Mouse (Mus musculus) heart, postnatal 36 days (tissue): ENCODE measurements at regions not wholly inside any gene's neighbourhood (a gene's known extent, or its start where the extent isn't known, plus 50 kb on each side); places are given as distances from the start of the nearest gene placed in this dataset.

Experiments
- DNase-seq, 2 experiments: peaks; one replicate each; pipeline ENCODE4 v3.0.0; 2021 to 2022
- intact Hi-C: fragments of 180-260 bp; cut with DNase I; formaldehyde crosslinking; loops from one replicate; pipeline ENCODE4 v1.15.1; 2025

DNA sequence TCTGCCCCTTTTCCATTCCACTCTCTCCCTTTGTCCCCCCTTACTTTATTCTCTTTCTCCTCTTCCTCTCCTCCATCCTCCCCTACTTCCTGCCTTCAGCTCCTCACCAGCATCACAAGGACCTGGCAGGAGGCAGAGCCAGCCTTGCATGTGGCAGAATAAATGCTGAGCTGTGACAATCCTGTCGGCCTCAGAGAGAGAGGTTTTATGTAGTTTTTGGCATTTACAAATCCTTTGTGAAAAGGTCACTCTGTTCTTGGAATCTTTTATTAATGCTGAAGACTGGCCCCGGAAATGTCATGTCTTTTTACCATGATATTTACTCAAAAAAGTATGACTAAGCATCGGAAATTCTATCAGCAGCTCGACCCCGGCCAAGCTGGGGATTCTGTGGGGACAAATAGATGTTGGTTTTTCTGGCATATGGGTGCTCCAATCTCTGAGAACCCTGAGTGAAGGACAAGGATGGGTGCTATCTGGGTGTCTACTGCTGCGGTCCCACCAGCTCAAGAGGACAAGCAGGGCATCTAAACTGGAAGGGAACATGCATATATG is 178.8 kb upstream of the Nlrp1b start:
- DNase-seq = no peak
- intact Hi-C loops = no loop called here

DNA sequence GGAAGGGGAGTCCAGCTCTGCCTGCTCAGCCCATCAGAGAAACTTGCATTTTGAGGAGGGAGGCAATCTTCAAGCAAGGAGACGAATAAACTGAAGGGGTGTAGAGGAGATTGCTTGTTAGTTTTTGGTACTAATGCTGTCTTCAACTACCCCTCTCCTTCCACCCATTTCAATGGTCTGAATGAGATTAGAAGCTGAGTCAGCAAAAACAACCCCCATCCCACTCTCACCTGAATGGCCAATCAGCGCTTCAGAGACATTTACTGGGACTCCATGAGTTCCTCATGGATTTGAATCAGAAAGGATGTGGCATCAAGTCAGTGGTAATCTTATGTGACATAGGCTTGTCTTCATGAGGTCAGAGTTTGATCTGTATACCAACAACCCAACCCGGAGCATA is 180.0 kb upstream of the Nlrp1b start:
- intact Hi-C loops = no loop called here
- no peak for DNase-seq

DNA sequence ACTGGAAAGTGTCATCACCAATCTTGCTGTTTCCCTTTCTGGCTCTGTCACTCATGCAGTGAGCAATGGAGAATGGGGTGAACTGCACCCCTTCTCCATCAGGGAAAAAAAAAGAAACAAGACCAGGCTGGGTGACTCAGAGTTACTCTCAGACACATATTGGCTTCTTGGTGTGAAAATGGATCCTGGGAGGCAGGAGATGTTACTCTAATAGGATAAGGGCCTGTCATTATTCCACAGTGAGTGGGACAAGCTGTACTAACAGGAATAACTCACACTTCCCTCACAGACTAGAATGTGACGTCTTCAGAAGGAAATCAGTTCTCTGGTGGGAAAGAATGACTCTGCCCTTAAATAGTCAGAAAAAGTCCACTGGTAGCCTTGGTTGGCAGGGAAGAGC is 181.4 kb upstream of the Nlrp1b start:
- DNase-seq = no peak
- intact Hi-C loops = no loop called here

DNA sequence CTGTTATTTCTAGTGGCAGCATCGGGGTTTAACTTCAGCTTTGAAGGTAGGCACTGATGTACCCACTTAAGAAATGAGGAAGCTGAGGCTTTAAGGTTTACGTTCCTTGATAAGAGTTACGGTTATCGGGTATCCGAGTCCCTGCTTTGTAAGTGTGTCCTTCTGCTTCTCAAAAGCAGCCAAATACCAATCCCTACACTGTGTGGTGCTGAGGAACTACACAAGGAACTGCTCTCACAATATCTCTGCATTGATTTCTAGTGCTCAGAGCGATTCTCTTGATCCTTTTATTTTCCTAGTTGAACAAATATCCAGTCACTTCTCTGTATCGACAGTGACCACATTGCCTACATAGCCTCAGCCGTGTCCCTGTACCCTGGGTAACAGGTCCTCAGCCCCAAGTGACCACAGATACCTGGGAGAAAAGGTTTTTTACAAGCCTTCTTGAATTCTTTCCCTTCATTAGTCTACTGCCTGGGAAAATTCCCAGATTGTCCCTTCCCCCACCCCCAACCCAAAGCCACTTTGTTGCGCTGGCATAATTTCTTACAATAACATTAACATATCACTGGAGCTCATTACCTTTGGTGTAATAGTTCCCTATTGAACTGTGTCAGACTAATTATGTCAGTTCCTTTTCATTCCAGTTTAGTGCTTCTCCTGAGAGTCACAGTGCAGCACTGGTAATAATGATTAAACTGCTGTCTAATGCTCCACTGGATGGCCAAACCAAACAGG is 184.0 kb upstream of the Nlrp1b start:
- DNase-seq = no peak
- intact Hi-C loops = no loop called here

DNA sequence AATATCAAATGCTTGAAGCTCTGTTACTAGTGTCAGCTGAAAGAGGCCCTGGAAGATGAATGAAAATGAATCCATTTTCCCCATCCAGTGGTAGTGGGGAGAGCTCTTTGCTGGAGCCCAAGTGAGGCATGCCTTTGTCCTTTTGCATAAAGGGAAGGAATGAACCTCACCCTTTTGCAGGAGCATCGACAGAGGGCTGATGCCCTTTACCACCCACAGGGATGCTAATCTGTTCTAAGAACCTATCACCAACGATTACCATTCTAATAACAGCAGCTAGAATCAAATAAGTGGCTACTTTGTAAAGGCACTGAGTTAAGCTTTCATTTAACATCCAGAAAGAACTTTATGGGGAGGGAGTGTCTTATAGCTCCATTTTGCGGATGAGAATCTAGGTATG is 184.9 kb upstream of the Nlrp1b start:
- intact Hi-C loops = no loop called here

DNA sequence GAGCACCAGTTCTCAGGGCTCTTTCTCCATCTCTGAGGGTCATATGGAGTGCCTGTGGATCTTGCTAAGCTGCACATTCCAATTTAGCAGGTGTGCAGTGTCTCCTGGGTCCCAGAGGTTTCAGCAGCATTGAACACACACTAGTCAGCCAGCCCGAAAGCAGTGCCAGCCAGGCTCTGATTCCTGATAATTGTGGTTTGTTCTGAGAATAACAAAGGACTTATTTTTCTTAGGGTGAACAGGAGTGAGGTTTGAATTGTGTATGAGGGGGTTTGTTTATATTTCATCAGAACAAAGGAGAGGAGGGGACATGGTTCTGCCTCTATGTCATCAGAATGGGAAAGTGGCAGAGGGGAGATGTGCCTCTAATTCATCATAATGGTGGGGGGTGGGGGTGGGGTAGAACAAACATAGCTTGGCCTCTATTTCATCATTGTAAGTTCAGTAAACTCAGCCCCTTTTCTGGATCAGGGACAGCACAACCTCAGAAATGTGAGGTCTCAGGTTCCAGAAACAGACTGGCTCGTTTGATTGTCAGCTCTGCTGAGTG is 191.8 kb upstream of the Nlrp1b start:
- intact Hi-C loops = no loop called here
- DNase-seq = no peak

More for the DNA sequence above, 184.9 kb upstream of the Nlrp1b start:
- no peak for DNase-seq

DNA sequence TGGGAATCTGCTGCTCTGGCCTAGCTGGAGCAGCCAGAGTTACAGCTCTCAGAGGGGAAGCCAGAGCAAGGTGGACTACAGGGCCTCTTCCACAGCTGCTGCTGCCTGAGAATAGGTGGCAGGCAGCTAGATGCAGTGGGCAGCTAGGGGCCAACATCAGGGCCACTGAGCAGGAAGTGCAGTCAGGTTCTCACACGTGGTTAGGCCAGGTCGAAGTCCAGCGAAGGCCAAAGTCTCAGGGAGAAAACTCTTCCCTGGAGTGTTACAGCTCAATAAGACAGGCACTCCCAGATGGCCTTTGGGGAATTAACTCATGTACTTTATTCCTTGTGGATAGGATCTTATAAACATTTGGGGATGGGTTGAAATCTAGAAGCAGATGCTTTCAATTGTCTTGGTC is 192.7 kb upstream of the Nlrp1b start:
- DNase-seq = no peak
- intact Hi-C loops = no loop called here

DNA sequence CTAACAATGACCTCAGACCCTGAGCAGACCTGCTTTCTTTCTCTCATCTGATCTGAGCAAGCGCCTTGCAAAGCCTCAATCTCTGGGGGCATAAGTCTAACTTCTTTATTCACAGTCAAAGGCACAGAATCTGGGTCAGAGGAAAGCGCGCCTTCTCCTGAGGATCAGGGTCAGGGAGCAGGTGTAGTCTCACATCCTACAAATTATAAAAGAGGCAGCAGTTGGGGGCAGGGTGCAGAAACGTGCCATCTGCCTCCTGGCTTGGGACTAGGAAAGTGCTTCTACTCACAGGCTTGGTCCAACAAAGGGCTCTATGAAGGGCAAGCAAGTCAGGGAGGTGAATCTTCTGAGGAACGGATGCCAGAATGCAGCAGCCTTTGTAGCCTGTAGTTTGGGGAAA is 194.3 kb upstream of the Nlrp1b start:
- DNase-seq = no peak
- intact Hi-C loops = no loop called here

DNA sequence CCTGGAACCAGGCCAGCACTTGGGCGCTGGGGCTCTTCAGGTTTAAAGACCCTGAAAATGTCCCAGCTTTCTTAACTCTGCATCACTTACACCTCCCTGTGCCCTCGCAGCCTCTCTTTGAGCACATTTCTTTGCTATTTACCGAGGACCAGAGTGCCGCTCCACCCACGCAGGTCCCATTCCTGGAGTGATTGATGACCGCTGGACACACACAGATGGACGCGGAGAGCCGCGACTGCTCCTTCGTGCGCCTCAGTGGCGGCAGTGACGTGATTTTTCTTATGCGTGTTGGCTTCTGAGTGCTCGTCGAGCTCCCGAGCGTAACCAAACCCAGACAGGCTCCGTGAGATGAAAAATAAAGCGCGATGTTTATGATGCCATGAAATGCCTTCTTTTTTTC is 199.2 kb upstream of the Nlrp1b start:
- intact Hi-C loops = no loop called here
- no peak for DNase-seq

DNA sequence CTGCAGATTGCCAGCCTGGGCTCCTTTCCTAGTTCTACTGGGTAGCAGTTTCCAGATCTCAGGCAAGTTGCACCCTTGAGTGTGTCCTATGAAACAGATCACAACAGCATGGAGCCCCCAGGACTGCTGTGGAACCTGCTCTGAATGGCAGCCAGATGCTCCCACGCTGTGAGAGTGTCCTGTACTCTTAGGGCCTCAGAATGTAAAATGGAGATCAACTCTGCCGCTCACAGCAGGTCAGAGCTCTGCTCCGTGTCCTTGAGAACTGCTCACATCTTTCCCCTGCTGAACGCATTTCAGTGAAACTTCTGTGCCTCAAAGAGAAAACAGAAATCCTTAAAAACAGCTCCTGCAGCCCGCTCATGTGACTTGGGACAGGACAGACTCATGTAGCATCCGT is 203.7 kb upstream of the Nlrp1b start:
- intact Hi-C loops = no loop called here
- no peak for DNase-seq

DNA sequence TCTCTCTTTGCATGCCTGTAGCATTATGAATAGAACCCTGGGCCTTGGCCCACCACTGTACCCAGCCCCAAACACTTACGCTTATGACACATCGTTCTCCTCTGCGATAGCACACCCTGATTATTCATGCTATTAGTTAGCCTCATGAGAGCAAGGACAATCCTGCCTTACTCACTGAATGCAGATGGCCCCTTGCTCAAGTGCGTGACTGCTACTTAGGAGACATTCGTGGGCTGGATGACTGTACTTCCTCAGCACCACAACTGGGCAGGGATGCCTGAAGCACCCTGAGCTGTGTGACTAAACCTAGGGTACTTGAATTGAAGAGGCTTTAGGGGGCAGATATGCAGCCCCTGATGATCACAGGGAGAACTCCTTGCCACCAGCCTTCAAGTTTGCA is 204.4 kb upstream of the Nlrp1b start:
- intact Hi-C loops = no loop called here
- DNase-seq = no peak

DNA sequence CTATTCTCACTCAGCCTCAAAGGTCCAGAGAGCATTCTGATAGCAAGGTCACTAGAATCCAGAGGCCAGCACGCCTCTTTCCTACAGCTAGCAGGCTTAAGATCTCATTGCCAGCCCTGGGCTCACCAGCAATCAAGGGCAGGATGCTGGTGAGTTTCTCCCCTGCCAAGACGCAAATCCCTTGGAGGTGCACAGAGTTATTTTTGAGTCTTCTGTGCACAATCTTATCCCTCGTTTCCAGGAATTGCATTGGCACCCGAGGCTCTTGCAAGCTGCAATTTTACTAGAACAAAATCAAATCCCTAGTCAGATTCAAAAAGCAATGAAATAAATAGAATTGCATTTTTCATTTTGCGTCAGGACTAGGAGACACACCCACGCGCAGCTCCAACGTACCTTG is 205.2 kb upstream of the Nlrp1b start:
- intact Hi-C loops = no loop called here
- DNase-seq = no peak

DNA sequence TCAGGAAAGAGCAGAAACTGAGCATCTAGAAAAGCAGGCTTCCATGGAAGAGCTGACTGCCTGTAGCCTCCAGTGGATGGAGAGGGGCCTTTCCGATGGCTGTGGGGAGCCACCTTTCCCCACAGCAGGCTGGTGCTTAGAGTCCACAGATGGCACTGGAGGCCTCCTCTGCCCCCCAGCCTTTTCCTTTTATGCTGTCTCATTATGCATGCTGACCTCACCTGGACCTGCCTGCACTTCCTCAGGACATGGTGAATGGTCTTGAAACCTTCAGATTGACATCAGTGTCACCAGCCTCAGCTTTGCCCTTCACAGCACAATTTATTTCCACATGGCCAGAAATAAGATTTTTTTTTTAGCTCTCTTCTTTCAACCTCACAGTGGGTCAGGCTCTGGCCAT is 205.8 kb upstream of the Nlrp1b start:
- no peak for DNase-seq
- intact Hi-C loops = no loop called here

DNA sequence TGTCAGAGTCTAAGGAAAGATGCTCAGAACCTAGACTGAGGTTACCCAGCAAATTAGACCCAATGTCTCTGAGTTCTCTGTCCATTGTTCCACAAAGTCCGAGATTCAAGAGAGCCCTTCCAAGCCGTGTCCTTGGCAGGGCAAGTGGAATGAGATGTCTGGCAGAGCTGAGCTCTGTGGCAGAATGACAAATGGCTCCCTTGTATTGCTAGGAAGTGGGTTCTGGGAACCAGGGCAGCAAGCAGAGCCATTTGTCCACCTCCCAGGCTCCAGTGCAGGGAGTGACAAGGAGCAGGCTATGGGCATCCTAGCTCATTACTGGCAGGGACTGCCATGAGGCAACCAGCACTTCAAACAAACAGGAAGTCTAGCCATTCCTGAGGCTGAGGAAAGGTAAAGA is 206.3 kb upstream of the Nlrp1b start:
- no peak for DNase-seq
- intact Hi-C loops = no loop called here

DNA sequence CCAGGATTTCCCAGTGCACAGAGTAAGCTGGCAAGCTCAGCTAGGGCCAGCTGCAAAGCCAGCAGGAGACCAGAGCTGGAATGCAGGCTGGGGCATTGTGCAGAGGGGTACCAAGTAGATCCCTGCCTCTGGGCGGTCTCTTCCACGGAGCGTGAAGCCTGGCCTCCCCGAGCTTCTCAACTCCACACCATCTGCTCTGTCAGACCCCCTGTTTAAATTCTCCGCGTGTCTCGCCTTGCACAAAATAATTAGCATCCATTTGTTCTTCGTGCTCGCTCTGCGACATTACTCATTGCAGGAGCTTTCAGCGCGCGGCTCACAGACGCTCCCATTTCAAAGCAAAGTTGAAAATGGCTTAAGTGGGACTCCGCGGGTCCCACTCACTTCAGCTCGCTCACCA is 209.3 kb upstream of the Nlrp1b start:
- intact Hi-C loops = no loop called here

DNA sequence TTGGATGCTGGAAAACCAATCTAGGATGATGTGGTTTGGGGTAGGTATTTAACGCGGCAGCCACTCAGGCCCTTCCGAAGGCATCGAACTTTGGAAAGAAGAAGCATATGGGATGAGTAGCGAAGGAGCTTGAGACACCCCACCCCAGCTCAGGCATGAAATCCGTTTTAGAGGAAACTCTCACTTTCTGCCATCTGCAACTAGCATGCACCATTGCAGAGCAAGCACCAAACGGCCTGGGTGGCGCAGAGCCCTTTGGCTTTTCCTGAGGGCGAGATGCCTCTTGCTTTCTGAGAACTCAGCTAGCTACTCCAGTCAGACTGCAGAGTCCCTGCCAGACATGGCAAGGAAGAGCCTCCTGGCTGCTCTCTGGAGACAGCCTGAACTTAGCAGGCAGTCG is 209.9 kb upstream of the Nlrp1b start:
- DNase-seq = no peak
- intact Hi-C loops = no loop called here

More for the DNA sequence above, 209.3 kb upstream of the Nlrp1b start:
- no peak for DNase-seq

DNA sequence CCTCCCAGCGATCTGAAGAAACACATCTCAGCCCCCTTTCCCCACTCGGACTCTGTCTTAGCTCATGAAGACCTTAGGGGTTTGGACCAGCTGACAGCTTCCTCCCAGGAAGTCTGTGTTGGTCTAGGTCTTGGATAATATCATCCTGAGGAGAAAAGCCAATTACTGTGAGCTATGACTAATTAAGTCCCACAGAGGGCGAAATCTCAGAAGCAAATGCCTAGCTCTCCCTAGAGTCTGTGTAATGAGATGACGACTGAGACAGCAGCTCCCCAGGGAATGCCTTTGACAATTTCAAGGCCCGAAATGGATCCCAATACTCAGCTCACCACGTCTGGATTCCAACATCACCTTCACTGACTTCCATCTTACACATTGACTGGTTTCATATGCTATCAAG is 213.5 kb upstream of the Nlrp1b start:
- no peak for DNase-seq
- intact Hi-C loops = no loop called here

DNA sequence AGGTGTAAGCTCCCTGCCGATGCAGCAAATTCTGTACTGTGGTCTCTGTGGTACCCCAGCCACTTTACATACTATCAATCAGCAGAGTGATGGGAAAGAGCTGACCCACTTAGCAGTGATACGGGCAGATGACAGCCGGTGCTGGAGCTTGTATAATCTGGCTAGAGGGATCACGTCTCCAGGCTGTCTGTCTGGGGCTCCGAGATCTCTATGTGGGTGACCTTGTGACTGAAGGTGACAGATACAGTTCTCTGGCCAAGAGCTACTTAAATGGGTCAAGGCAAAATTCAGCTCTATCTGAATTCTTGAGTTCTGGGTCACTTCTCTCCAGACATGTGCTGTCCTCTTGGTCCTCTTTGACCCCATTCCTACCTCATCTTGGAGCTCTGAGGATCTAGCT is 216.1 kb upstream of the Nlrp1b start:
- intact Hi-C loops = loop anchor here (5.0 kb wide), 1 partner anchor 71 kb away; no protein-coding TSS in a partner anchor
- no peak for DNase-seq

DNA sequence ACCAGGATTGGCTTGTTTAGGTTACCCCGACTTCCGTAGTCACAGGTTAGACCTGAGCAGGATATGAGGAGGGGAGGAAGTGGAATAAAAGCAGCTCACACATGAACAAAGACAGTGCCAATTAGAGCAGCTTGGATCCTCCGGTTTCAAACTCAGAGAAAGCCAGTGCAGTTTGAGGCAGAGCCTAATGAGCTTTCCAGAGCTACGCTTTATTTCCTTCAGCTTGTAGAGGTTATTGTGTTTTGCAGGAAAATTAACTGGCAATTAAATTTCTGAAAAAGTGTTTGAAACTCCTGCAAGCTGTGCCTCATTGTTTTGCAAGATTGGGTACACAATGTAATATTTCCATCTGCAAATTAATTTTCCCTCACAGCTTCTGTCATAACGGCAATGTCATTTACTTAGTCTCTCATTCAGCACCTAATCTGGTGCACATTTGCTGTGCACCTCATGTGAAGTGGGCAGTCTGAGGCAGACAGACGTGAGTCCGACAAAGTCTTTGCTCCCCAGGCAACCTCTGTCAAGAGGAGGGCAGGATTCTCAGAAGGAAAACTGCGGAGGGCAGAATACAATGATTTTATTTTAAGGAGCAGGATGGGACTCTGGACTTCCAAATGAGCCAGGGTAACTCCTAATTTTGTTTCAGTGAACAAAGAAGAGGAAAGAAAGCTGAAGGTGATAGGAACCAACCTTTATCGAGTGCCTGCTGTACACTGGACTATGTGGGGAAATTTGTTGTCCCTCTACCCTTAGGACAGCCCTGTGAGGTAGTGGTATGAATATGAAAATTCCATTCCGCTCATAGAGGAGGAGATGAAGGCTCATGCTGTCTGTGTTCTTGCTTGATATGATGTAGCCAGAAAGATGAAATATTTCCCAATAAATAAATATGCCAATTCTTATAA is 217.6 kb upstream of the Nlrp1b start:
- intact Hi-C loops = loop anchor here (5.0 kb wide), 1 partner anchor 69 kb away; no protein-coding TSS in a partner anchor
- DNase-seq = peak in 1 of 2 experiments; percentile 6

DNA sequence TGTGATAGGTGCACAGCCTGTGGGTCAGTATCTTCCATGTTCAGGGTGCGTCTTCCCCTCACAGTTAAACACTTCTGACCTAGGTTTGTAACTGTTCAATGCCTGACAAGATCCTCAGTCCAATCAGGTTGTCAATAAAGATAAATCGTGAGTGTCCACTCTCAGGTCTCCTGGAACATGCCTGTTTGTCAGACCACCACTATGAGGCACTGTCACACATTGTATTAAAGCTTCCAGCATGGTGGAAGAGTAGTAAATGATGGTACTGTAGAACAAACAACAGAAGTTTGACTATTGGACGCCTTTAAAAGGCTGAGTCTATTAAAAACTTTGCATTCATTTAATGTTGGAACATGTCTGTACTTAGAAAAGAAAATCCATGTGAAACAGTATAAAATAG is 249.6 kb upstream of the Nlrp1b start:
- intact Hi-C loops = no loop called here
- DNase-seq = no peak

DNA sequence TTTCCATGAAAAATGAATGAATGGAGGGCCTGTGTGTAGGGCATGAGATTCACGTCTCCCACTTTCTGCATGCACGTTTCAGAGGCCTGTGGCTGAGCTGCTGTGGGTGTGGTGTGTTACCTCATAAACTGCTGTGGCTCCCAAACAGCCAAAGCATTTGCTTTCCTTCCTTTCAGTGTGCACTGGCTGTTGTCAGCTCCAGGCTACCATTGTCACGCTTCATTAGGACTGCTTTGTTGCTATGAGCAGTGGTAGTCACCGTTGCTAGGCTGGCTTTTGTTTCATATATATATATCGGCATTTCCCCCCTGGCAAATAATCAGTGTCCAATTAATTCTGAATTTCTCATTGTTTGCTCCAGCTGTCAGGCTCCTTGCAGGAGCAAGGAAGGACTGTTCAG is 251.9 kb upstream of the Wscd1 start:
- intact Hi-C loops = no loop called here

More for the DNA sequence above, 251.9 kb upstream of the Wscd1 start:
- no peak for DNase-seq
